Mouse (Mus musculus) heart, embryonic 12.5 days (tissue): ENCODE results near the gene Mia2. TPM values are rescaled to one million over a fixed set of nuclear protein-coding genes. Genes with fewer than 3 reads are reported as not detected.
A peak's percentile ranks its signal among the peaks of the same experiment; 100 is the strongest.
"Not testable (repeated sequence)": the region's sequence is repeated elsewhere in the genome, so short reads cannot be mapped to it uniquely, and the experiment has no call there.

ENCODE experiments used
- ATAC-seq: fragments of 200-750 bp; cut with Nextera tagmentation; 2 replicates; pipeline ENCODE4 v1.8.0; 2017; ENCODE audit warnings: moderate TSS enrichment, moderate library complexity; ENCODE audit not compliant: insufficient number of reproducible peaks, low FRiP score
- H3K27ac ChIP-seq: fragments of 300-500 bp; sonication (generic); 2 replicates; pipeline ENCODE4 v1.5.1; 2016; ENCODE audit warnings: mild to moderate bottlenecking, moderate library complexity; ENCODE audit not compliant: poor library complexity, severe bottlenecking
- H3K27me3 ChIP-seq: fragments of 300-500 bp; sonication (generic); replicated peaks from 2 replicates; pipeline ENCODE4 v1.6.1; 2016; ENCODE audit warnings: mild to moderate bottlenecking, moderate library complexity
- H3K36me3 ChIP-seq: fragments of 300-500 bp; sonication (generic); 2 replicates; pipeline ENCODE4 v1.6.1; 2016; ENCODE audit warnings: mild to moderate bottlenecking, moderate library complexity
- H3K4me1 ChIP-seq: fragments of 300-500 bp; sonication (generic); replicated peaks from 2 replicates; pipeline ENCODE4 v1.6.1; 2016; ENCODE audit warnings: mild to moderate bottlenecking
- H3K4me2 ChIP-seq: fragments of 300-500 bp; sonication (generic); 2 replicates; pipeline ENCODE4 v1.6.1; 2016; ENCODE audit warnings: mild to moderate bottlenecking, moderate library complexity
- H3K4me3 ChIP-seq: fragments of 300-500 bp; sonication (generic); 2 replicates; pipeline ENCODE4 v1.5.1; 2016; ENCODE audit warnings: mild to moderate bottlenecking
- H3K9ac ChIP-seq: fragments of 300-500 bp; sonication (generic); 2 replicates; pipeline ENCODE4 v1.6.1; 2016; ENCODE audit warnings: mild to moderate bottlenecking, moderate library complexity
- H3K9me3 ChIP-seq: fragments of 300-500 bp; sonication (generic); replicated peaks from 2 replicates; pipeline ENCODE4 v1.6.1; 2016; ENCODE audit warnings: mild to moderate bottlenecking, moderate library complexity
- WGBS: fragments of 180-500 bp; shearing (Covaris S2); methylation state at CpG from one replicate; pipeline ENCODE4 v1.1.7; 2016; 5-methylcytosine and 5-hydroxymethylcytosine counted together
- polyA plus RNA-seq: library from polyadenylated mRNA; unstranded; fragments of >200 nt; fragmentation: Nextera tagmentation; extraction: Ambion mirVana; gene quantifications from 2 replicates; pipeline ENCODE4 v1.2.1, GENCODE M21; 2016

The Mia2 gene
- 46.2 and 48.5 TPM in 2 replicates for polyA plus RNA-seq

DNA sequence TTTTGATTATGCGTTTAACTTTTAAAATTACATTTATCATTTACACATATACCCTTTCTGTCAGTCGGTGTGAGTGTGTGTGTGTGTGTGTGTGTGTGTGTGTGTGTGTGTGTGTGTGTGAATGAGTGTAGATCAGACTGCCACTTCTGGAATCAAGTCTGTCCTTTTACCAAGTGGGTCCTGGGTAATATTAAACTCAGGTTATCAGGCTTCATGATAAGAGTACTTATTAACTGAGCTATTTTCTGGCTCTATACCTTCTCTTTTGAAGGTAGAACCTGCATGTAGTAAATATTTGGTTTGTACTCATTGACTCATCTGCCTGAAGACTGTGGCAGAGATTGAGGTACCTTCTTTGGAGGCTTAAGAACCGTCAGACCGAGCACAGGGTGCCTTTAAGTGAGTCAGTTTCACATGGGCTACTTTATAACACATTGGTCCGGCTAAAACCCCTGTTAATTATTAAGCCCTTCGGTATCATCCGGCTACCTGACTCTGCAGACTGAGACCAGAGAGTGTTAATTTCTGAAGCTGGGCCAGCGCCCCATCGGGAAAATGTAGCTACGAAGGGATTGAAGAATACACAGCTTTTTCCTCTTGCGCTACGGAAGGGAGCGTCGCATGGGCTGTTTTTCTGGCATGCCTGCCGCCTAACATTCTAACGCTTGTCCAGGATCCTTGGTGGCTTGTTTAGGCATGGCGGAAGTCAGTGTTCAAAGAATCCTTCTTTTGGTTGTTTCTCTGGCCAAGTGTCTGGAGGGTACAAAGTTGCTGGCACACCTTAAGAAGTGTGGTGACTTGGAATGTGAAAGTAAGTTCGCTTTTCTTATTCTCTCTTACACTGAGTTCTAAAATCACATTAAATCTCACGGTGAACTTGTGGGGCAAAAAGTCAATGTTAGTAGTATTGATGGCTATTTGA lies at the start of gene Mia2:
Gene Mia2 (plus strand): TSS at position 696 of the 922 bp plus-strand sequence.
- H3K4me3 ChIP-seq = no peak within 1 kb of the TSS
- 77% methylated on average over 19 of the region's 19 CpGs for WGBS
- H3K27me3 ChIP-seq = no peaks in the 10 kb centered on the region
- H3K36me3 ChIP-seq = no peaks in the 10 kb centered on the region
- no peak for ATAC-seq
- H3K9ac ChIP-seq = no peak within 1 kb of the TSS
- H3K4me2 ChIP-seq = no peak within 1 kb of the TSS
- H3K27ac ChIP-seq = no peak within 1 kb of the TSS
- no peaks in the 10 kb centered on the region for H3K4me1 ChIP-seq
- H3K9me3 ChIP-seq = 0 out of 2 replicates have a peak, but pooled peaks cover 2% of the 10 kb centered on the region

DNA sequence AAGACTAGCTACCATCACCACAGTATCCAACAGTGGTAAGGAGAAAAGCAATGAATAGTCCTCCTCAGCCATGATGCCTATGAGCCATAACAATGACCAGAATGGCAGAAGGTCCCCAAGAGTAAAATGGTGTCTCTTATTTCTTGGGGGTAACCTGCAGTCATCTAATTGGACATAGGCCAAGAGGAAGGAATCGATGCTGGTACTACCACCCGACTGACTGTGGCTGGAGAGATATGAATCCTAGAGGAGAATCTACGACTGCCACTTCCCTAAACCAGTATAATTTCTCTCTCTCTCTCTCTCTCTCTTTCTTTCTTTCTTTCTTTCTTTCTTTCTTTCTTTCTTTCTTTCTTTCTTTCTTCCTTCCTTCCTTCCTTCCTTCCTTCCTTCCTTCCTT lies 43.1 kb upstream of the Mia2 start:
- Histone ChIP-seq H3K27ac (no peak overlapping the region), H3K36me3 (peaks cover 51% of the 10 kb centered on the region), H3K4me1 (no peaks in the 10 kb centered on the region), H3K4me3 (no peak overlapping the region), H3K4me2 (no peak overlapping the region), H3K9ac (no peak overlapping the region), H3K9me3 (no peaks in the 10 kb centered on the region; the same call in 1 of the 2 replicates), H3K27me3 (no peaks in the 10 kb centered on the region)
- no peak for ATAC-seq
- 71% methylated on average over 3 of the region's 3 CpGs for WGBS

DNA sequence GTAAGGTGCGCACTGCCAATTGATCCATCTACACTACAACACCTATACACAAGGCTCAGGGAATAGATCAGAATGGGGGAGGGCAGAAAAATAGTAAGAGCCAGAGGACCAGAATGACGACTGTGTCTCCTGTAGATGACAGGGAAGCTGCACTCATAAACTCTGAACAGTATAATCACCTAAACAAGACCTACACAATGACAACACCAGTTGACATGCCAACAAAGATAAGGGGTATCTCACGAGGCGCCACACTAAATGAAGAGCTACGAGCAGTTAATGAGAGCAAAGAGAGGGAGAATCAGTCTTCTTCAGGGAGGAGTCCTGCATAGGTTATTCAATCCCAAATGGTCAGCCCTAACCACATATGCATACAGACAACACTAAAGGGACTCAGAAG lies 42.4 kb upstream of the Mia2 start:
- Histone ChIP-seq H3K27ac (no peak overlapping the region), H3K4me3 (no peak overlapping the region), H3K36me3 (peaks cover 53% of the 10 kb centered on the region), H3K27me3 (no peaks in the 10 kb centered on the region), H3K4me2 (no peak overlapping the region), H3K9me3 (no peaks in the 10 kb centered on the region; the same call in 1 of the 2 replicates), H3K9ac (no peak overlapping the region), H3K4me1 (no peaks in the 10 kb centered on the region)
- WGBS = 72% methylated on average over 5 of the region's 5 CpGs
- no peak for ATAC-seq

DNA sequence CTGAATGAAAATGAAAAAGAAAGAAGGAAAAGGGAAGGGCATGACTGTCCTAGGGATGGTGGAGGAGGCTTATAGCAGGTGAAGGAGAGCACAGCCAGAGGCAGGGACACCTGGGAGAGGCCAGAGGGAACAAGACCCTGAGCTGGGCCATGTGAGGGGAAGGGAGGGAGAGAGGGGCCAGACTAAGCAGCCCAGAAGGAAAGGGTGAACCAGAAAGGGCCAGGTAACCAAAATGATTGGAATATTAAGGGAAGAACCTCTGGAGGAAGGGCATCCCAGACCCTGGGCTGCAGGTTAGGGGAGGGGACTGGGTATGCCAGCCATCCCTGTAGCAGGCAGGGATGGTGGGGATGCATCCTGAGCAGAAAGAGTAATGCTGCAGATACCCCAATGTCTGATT lies 41.6 kb upstream of the Mia2 start:
- Histone ChIP-seq H3K36me3 (peaks cover 53% of the 10 kb centered on the region), H3K27ac (no peak overlapping the region), H3K9ac (no peak overlapping the region), H3K4me2 (no peak overlapping the region), H3K4me3 (no peak overlapping the region), H3K9me3 (no peaks in the 10 kb centered on the region; the same call in 1 of the 2 replicates), H3K27me3 (no peaks in the 10 kb centered on the region), H3K4me1 (no peaks in the 10 kb centered on the region)
- no peak for ATAC-seq

DNA sequence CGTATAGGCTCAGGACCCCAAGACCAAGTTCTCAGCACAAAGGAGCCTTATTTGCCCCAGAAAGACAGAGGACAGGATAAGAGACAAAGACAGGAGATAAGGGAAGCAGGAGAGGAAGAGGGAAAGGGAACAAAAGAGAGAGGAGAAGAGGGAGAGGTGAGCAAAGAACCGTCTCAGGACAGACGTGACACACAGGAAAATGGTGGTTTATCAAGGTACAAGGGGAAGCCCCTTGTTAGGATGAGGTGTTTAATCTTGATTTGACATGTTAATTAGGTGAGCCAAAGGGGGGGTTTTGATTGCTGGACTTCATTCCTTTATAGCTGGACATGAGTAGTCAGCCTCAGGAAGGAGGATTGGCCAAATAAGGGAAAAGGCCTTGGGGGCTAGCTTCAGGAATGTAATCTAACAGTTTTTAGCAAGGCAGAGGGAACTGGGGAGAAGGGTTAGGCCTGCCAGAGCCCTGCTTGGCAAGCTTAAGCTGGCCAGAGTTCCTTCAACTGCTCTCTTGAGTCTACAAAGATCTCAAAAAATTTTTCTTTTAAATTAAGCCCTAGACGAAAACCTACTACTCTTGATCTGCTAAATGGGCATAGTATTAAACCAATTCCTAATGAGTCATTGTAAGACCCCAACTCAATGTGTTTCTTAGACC lies 40.3 kb upstream of the Mia2 start:
- Histone ChIP-seq H3K9me3 (no peaks in the 10 kb centered on the region; the same call in 1 of the 2 replicates), H3K9ac (no peak overlapping the region), H3K4me3 (no peak overlapping the region), H3K27ac (no peak overlapping the region), H3K4me1 (peaks cover 13% of the 10 kb centered on the region), H3K27me3 (no peaks in the 10 kb centered on the region), H3K36me3 (peaks cover 54% of the 10 kb centered on the region), H3K4me2 (no peak overlapping the region)
- ATAC-seq = no peak
- WGBS = 70% methylated on average over 4 of the region's 4 CpGs

DNA sequence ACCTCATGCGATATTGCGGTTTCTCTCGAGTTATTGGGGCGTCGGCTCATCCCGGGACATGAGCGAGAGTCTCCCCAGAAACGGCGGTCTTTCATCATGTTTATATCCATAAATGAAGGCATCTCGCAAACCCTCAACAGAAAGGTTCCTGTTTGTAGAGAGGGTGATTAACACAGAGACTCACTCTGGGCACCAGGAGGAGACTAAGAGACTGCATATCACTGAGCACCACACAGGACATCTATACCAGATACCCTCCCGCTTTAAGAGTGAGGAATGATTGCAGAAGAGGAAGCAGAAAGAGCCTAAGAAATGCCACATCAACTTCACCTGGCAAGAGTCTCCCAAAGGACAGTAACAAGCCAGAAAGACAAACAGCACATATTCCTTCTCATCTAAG lies 39.4 kb upstream of the Mia2 start:
- Histone ChIP-seq H3K4me1 (peaks cover 13% of the 10 kb centered on the region), H3K36me3 (peaks cover 54% of the 10 kb centered on the region), H3K9me3 (no peaks in the 10 kb centered on the region; the same call in 1 of the 2 replicates), H3K4me3 (no peak overlapping the region), H3K4me2 (no peak overlapping the region), H3K27ac (no peak overlapping the region), H3K9ac (no peak overlapping the region), H3K27me3 (no peaks in the 10 kb centered on the region)
- WGBS = 97% methylated on average over 11 of the region's 11 CpGs
- no peak for ATAC-seq

DNA sequence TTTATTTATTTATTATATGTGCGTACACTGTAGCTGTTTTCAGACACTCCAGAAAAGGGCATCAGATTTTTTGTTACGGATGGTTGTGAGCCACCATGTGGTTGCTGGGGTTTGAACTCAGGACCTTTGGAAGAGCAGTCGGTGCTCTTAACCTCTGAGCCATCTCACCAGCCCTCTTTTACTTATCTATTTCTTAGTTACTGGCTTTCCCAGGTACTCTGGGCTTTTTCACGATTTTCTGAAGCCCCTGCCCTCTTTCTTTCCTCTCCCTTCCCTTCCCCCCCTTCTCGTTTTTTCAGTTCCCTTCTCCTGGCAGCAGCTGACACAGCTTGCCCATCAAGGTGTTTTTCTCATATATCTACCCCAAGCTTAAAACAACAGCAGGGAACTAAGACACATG lies 37.4 kb upstream of the Mia2 start:
- WGBS = 84% methylated on average over 5 of the region's 5 CpGs

DNA sequence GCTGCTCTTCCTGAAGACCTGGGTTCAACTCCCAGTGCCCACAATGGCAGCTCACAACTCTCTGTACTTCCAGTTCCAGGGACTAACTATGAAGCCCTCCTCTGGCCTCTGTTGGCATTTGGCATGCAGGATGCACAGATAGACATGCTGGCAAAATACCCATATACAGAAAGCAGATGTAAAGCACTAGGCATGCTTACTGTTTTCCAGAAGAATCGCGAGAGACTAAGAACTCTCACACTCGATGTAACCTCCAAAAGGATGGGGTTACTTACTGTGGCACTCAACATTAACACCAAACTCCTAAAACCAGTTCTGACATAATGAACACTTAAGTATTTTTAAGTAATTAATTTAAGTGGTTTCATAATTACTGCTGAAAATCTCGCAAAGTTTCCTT lies 35.3 kb upstream of the Mia2 start:
- 58% methylated on average over 4 of the region's 4 CpGs for WGBS
- Histone ChIP-seq H3K9ac (peak overlapping the region; percentile 84), H3K27ac (peak overlapping the region; percentile 92), H3K27me3 (no peaks in the 10 kb centered on the region), H3K4me3 (peak overlapping the region; percentile 77), H3K4me1 (peaks cover 13% of the 10 kb centered on the region), H3K9me3 (no peaks in the 10 kb centered on the region; the same call in 1 of the 2 replicates), H3K4me2 (peak overlapping the region; percentile 78), H3K36me3 (peaks cover 35% of the 10 kb centered on the region)
- no peak for ATAC-seq

More for the DNA sequence above, 37.4 kb upstream of the Mia2 start:
- H3K9me3 ChIP-seq, H3K9ac ChIP-seq, H3K4me3 ChIP-seq, H3K27ac ChIP-seq, ATAC-seq, H3K27me3 ChIP-seq, H3K4me2 ChIP-seq: not testable (repeated sequence)
- peaks cover 47% of the 10 kb centered on the region for H3K36me3 ChIP-seq
- H3K4me1 ChIP-seq = peaks cover 13% of the 10 kb centered on the region

DNA sequence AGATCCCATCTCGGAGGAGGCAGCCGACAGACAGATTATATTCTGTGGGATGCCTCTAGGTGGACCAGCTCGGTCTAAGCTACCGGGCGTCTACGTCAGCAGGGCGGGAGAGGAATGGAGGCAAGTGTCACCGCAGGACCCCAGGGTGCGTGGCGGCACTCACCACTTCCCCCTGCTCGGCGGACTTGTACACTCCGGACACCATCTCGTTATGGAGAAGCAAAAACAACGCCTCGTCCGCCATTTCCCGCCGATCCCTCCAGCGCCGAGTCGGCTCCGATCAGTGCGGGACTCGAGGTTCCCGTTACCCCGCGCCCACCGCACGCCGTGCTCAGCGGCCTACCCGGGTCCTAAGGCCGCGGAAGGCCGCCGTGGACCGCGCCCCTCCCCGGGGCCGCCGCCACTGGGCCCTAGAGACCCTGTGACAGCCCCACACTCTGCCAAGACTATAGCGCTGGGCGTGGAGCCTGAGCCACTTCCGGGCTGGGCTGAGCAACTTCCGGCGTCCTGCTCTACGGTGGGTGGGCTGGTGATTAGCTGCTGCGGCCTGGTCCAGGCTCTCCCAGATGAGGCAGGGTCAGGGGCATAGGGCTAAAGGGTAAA lies 34.5 kb upstream of the Mia2 start, which contains the start of gene Trappc6b:
Gene Trappc6b (minus strand): TSS at position 480 of the 603 bp plus-strand sequence.
- H3K4me2 ChIP-seq = peak within 1 kb of the TSS; percentile 78
- H3K9me3 ChIP-seq = no peaks in the 10 kb centered on the region; the same call in 1 of the 2 replicates
- no peaks in the 10 kb centered on the region for H3K27me3 ChIP-seq
- H3K27ac ChIP-seq = peak within 1 kb of the TSS; percentile 92
- WGBS = under 1% methylated on average over 49 of the region's 49 CpGs
- peaks cover 28% of the 10 kb centered on the region for H3K36me3 ChIP-seq
- H3K4me1 ChIP-seq = peaks cover 13% of the 10 kb centered on the region
- peak within 1 kb of the TSS; percentile 84 for H3K9ac ChIP-seq
- H3K4me3 ChIP-seq = peak within 1 kb of the TSS; percentile 77
- peak; percentile 95 for ATAC-seq

DNA sequence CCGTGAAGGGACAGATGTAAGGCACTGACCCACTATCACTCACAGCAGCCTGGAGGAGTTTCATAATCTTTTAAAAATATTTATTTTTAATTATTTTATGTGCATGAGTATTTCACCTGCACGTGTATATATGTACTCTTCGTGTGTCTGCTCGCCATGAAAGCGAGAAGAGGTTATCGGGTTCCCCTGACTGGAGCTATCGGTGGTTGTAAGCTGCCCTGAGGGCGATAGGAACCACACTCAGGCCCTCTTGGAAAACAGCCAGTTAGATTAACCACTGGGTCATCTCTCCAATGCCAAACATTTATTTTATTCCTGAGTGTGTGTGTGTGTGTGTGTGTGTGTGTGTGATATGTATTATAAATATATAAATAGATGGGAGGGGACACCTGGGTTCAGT lies 30.8 kb upstream of the Mia2 start:
- H3K4me3 ChIP-seq = no peak overlapping the region
- 84% methylated on average over 8 of the region's 8 CpGs for WGBS
- H3K9me3 ChIP-seq = no peaks in the 10 kb centered on the region
- H3K27me3 ChIP-seq = no peaks in the 10 kb centered on the region
- no peak overlapping the region for H3K27ac ChIP-seq
- no peak for ATAC-seq
- no peak overlapping the region for H3K4me2 ChIP-seq
- H3K4me1 ChIP-seq = peaks cover 14% of the 10 kb centered on the region
- no peak overlapping the region for H3K9ac ChIP-seq
- H3K36me3 ChIP-seq = peaks cover 17% of the 10 kb centered on the region

DNA sequence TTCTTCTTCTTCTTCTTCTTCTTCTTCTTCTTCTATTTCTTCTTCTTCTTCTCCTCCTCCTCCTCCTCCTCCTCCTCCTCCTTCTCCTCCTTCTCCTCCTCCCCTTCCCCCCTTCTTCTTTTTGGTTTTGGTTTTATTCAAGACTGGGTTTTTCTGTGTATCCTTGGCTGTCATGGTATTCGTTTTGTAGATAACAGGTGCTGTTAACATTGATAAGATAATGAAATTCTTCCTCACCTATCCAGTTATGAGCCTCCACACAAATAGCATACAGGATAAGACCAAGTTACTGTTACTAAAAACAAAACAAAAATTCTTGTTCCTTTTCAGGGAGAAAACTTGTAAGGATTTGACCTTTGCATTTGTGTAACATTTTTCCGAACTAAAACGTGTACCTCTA lies 29.8 kb upstream of the Mia2 start:
- Histone ChIP-seq H3K4me3 (peak overlapping the region; percentile 70), H3K27ac (peak overlapping the region; percentile 92), H3K27me3 (no peaks in the 10 kb centered on the region), H3K4me2 (peak overlapping the region; percentile 85), H3K36me3 (peaks cover 24% of the 10 kb centered on the region), H3K9me3 (no peaks in the 10 kb centered on the region), H3K4me1 (peaks cover 10% of the 10 kb centered on the region; the same call in 1 of the 2 replicates), H3K9ac (peak overlapping the region; percentile 69; the same call in 1 of the 2 replicates)
- ATAC-seq = no peak
- 49% methylated on average over 3 of the region's 3 CpGs for WGBS
